Mouse (Mus musculus) liver, embryonic 14.5 days (tissue): ENCODE measurements at regions not wholly inside any gene's neighbourhood (a gene's known extent, or its start where the extent isn't known, plus 50 kb on each side); places are given as distances from the start of the nearest gene placed in this dataset.

ENCODE experiments used
- CTCF ChIP-seq: IDR thresholded peaks from 2 replicates; pipeline ENCODE4 v1.5.1; 2016; ENCODE audit warnings: antibody characterized with exemption, low read depth, control low read depth
- EP300 ChIP-seq: IDR thresholded peaks from 2 replicates; pipeline ENCODE4 v1.6.1; 2016; ENCODE audit warnings: antibody characterized with exemption, low read depth

GRCm38 (mm10) chr9:61249691-61250425 is 122.3 kb upstream of the Tle3 start:
- TF ChIP-seq EP300 (no peak), CTCF (no peak)
